Mouse (Mus musculus): ENCODE results near the gene Timm44. TPM values are rescaled to one million over a fixed set of nuclear protein-coding genes. Genes with fewer than 3 reads are reported as not detected.
A peak's percentile ranks its signal among the peaks of the same experiment; 100 is the strongest.

Timm44 gene
- 10 to 100 TPM; 72.4 to 74.5 TPM for total RNA-seq (2021)
- long read RNA-seq, experiment 1, transcript Timm44-201 (13 exons, 1,790 nt) = major isoform, 79 of 104 reads
- long read RNA-seq, experiment 1, partial matches to known transcripts = 4 of 104 reads
- long read RNA-seq, experiment 1, other reads (novel, unspliced or antisense) = 19 of 104 reads
- long read RNA-seq, experiment 2, transcript Timm44-201 (13 exons, 1,790 nt) = major isoform, 77 of 91 reads
- long read RNA-seq, experiment 2, partial matches to known transcripts = 7 of 91 reads
- long read RNA-seq, experiment 2, other reads (novel, unspliced or antisense) = 7 of 91 reads

- peak; percentile 94 for DNase-seq
These were observed at the start of gene Timm44 for GRCm38 (mm10) chr8:4275275-4276110. Timm44 (minus strand) TSS chr8:4275913.

GRCm38 (mm10) chr8:4324983-4325750 is 49.5 kb upstream of the Timm44 start, which contains the start of the genes Ccl25 and Elavl1:
Ccl25 (plus strand) TSS chr8:4325210.
Elavl1 (minus strand) TSS chr8:4325413.
- peak; percentile 98 for DNase-seq

- peak; percentile 54 for DNase-seq
These were observed 48.8 kb upstream of the Timm44 start for GRCm38 (mm10) chr8:4324525-4324924.

GRCm38 (mm10) chr8:4323917-4324316 is 48.2 kb upstream of the Timm44 start:
- no peak for DNase-seq

- peak; percentile 79 for DNase-seq
These were observed 46.8 kb upstream of the Timm44 start for GRCm38 (mm10) chr8:4322470-4322869.

- DNase-seq = no peak
These were observed 45.3 kb upstream of the Timm44 start for GRCm38 (mm10) chr8:4321031-4321430.

GRCm38 (mm10) chr8:4320404-4320803 is 44.7 kb upstream of the Timm44 start:
- DNase-seq = no peak

- DNase-seq = no peak
These were observed 43.8 kb upstream of the Timm44 start for GRCm38 (mm10) chr8:4319573-4319872.

GRCm38 (mm10) chr8:4318796-4319572 is 43.3 kb upstream of the Timm44 start:
- no peak for DNase-seq

GRCm38 (mm10) chr8:4318124-4318523 is 42.4 kb upstream of the Timm44 start:
- DNase-seq = no peak

- no peak for DNase-seq
These were observed 39.1 kb upstream of the Timm44 start for GRCm38 (mm10) chr8:4314852-4315251.

GRCm38 (mm10) chr8:4313254-4314124 is 37.8 kb upstream of the Timm44 start:
- no peak for DNase-seq

- no peak for DNase-seq
These were observed 36.4 kb upstream of the Timm44 start for GRCm38 (mm10) chr8:4312104-4312503.

GRCm38 (mm10) chr8:4305838-4306237 is 30.1 kb upstream of the Timm44 start:
- DNase-seq = no peak

- no peak for DNase-seq
These were observed 28.4 kb upstream of the Timm44 start for GRCm38 (mm10) chr8:4304124-4304547.

GRCm38 (mm10) chr8:4297822-4298221 is 22.1 kb upstream of the Timm44 start:
- DNase-seq = no peak

GRCm38 (mm10) chr8:4292738-4293137 is 17.0 kb upstream of the Timm44 start:
- DNase-seq = no peak

- no peak for DNase-seq
These were observed 375 bp upstream of the Timm44 start for GRCm38 (mm10) chr8:4276111-4276465.

- no peak for DNase-seq
These were observed 6.1 kb downstream of the Timm44 start for GRCm38 (mm10) chr8:4269609-4270008.

- no peak for DNase-seq
These were observed 8.1 kb downstream of the Timm44 start for GRCm38 (mm10) chr8:4267627-4268026.

Data from gastrocnemius, postnatal 10 days (tissue).